Mouse (Mus musculus) liver, adult 2 months (tissue): Measurements from ENCODE around the gene Tprkb.

Source experiments
- CTCF ChIP-seq: fragments of 200-500 bp; IDR thresholded peaks from 2 replicates; pipeline ENCODE4 v1.5.1; 2011; ENCODE audit warnings: low read depth, low read length, control low read depth
- POLR2A ChIP-seq: fragments of 200-500 bp; IDR thresholded peaks from 2 replicates; pipeline ENCODE4 v1.6.1; 2011; ENCODE audit warnings: low read length, control low read depth; ENCODE audit not compliant: insufficient read depth; ENCODE audit errors: extremely low read depth

DNA sequence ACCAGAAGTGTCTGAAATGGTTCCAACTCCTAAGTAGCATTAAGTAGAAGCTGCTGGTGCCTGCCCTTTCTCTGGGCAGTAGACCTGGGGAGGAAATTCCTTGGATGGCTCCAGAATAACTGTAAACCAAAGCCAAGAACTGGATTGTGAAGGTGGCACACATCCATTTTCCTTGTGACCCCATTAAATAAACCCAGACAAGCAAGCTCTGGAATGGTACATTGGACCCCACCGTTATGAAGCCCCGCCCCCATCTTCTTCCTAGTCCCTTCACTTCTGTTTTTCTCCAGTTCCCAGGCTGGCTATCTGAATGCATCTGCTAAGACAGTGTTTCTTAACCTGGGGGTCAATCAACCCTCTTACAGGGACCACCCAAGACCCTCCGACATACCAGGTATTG lies at the start of gene Tprkb:
- TF ChIP-seq POLR2A (no peak), CTCF (no peak)
